Mouse (Mus musculus): ENCODE results near the gene Herc3. TPM values are rescaled to one million over a fixed set of nuclear protein-coding genes. Genes with fewer than 3 reads are reported as not detected.

The Herc3 gene
- polyA plus RNA-seq, 1 experiment from 2014 or later: 30.4 TPM

- DNase-seq: no peak
- no peak overlapping the region for H3K4me3 ChIP-seq (replicated peaks; ENCODE audit: low read depth, low read length)
- 77% methylated on average over 5 of the region's 5 CpGs for whole genome bisulfite sequencing
- no peak overlapping the region for H3K9ac ChIP-seq (replicated peaks; ENCODE audit: low read length)
- no peaks in the 10 kb centered on the region for H3K4me1 ChIP-seq (ENCODE audit: control insufficient read depth, insufficient read depth, low read length)
- ATAC-seq (ENCODE audit: low FRiP score, low TSS enrichment): no peak
- H3K36me3 ChIP-seq (ENCODE audit: control insufficient read depth, insufficient read depth, low read length): peaks cover 5% of the 10 kb centered on the region; the same call in 1 of the 2 replicates
- no peaks in the 10 kb centered on the region for H3K9me3 ChIP-seq (ENCODE audit: control insufficient read depth, low read length)
- no peaks in the 10 kb centered on the region for H3K27me3 ChIP-seq (ENCODE audit: control insufficient read depth, insufficient read depth, low read length)
- H3K4me2 ChIP-seq (ENCODE audit: low read length): no peak overlapping the region
- H3K27ac ChIP-seq (replicated peaks; ENCODE audit: low read depth, low read length): no peak overlapping the region
These were observed 82.7 kb downstream of the Herc3 start for GRCm38 (mm10) chr6:58913971-58914370.

- Histone ChIP-seq H3K27me3 (ENCODE audit: control insufficient read depth, insufficient read depth, low read length) (no peaks in the 10 kb centered on the region), H3K4me2 (ENCODE audit: low read length) (no peak overlapping the region), H3K27ac (replicated peaks; ENCODE audit: low read depth, low read length) (no peak overlapping the region), H3K4me1 (ENCODE audit: control insufficient read depth, insufficient read depth, low read length) (no peaks in the 10 kb centered on the region), H3K4me3 (replicated peaks; ENCODE audit: low read depth, low read length) (no peak overlapping the region), H3K36me3 (ENCODE audit: control insufficient read depth, insufficient read depth, low read length) (peaks cover 5% of the 10 kb centered on the region; the same call in 1 of the 2 replicates), H3K9ac (replicated peaks; ENCODE audit: low read length) (no peak overlapping the region), H3K9me3 (ENCODE audit: control insufficient read depth, low read length) (no peaks in the 10 kb centered on the region)
- DNase-seq (no peak), ATAC-seq (ENCODE audit: low FRiP score, low TSS enrichment) (no peak)
- WGBS: 92% methylated on average over 5 of the region's 5 CpGs
These were observed 85.2 kb downstream of the Herc3 start for GRCm38 (mm10) chr6:58916498-58916897.

GRCm38 (mm10) chr6:58920735-58921134 is 89.5 kb downstream of the Herc3 start:
- Histone ChIP-seq H3K27ac (replicated peaks; ENCODE audit: low read depth, low read length) (no peak overlapping the region), H3K9ac (replicated peaks; ENCODE audit: low read length) (no peak overlapping the region), H3K4me2 (ENCODE audit: low read length) (no peak overlapping the region), H3K36me3 (ENCODE audit: control insufficient read depth, insufficient read depth, low read length) (peaks cover 5% of the 10 kb centered on the region; the same call in 1 of the 2 replicates), H3K9me3 (ENCODE audit: control insufficient read depth, low read length) (no peaks in the 10 kb centered on the region), H3K27me3 (ENCODE audit: control insufficient read depth, insufficient read depth, low read length) (no peaks in the 10 kb centered on the region), H3K4me3 (replicated peaks; ENCODE audit: low read depth, low read length) (no peak overlapping the region), H3K4me1 (ENCODE audit: control insufficient read depth, insufficient read depth, low read length) (no peaks in the 10 kb centered on the region)
- no peak for ATAC-seq (ENCODE audit: low FRiP score, low TSS enrichment)
- 80% methylated on average over 6 of the region's 6 CpGs for WGBS
- DNase-seq: no peak

- H3K9me3 ChIP-seq (ENCODE audit: control insufficient read depth, low read length): no peaks in the 10 kb centered on the region
- H3K4me3 ChIP-seq (replicated peaks; ENCODE audit: low read depth, low read length): no peak overlapping the region
- H3K4me1 ChIP-seq (ENCODE audit: control insufficient read depth, insufficient read depth, low read length): no peaks in the 10 kb centered on the region
- H3K9ac ChIP-seq (replicated peaks; ENCODE audit: low read length): no peak overlapping the region
- WGBS: 48% methylated on average over 3 of the region's 3 CpGs
- no peaks in the 10 kb centered on the region for H3K27me3 ChIP-seq (ENCODE audit: control insufficient read depth, insufficient read depth, low read length)
- no peak overlapping the region for H3K4me2 ChIP-seq (ENCODE audit: low read length)
- H3K27ac ChIP-seq (replicated peaks; ENCODE audit: low read depth, low read length): no peak overlapping the region
- ATAC-seq (ENCODE audit: low FRiP score, low TSS enrichment) (no peak; the same call in 1 of the 2 replicates), DNase-seq (peak; percentile 65)
- H3K36me3 ChIP-seq (ENCODE audit: control insufficient read depth, insufficient read depth, low read length): peaks cover 5% of the 10 kb centered on the region; the same call in 1 of the 2 replicates
These were observed 90.4 kb downstream of the Herc3 start for GRCm38 (mm10) chr6:58921623-58922022.

- Histone ChIP-seq H3K9ac (replicated peaks; ENCODE audit: low read length) (no peak overlapping the region), H3K27me3 (ENCODE audit: control insufficient read depth, insufficient read depth, low read length) (no peaks in the 10 kb centered on the region), H3K4me3 (replicated peaks; ENCODE audit: low read depth, low read length) (no peak overlapping the region), H3K36me3 (ENCODE audit: control insufficient read depth, insufficient read depth, low read length) (peaks cover 5% of the 10 kb centered on the region; the same call in 1 of the 2 replicates), H3K27ac (replicated peaks; ENCODE audit: low read depth, low read length) (no peak overlapping the region), H3K9me3 (ENCODE audit: control insufficient read depth, low read length) (no peaks in the 10 kb centered on the region), H3K4me2 (ENCODE audit: low read length) (no peak overlapping the region), H3K4me1 (ENCODE audit: control insufficient read depth, insufficient read depth, low read length) (no peaks in the 10 kb centered on the region; the same call in 1 of the 2 replicates)
- no peak for DNase-seq
- no peak for ATAC-seq (ENCODE audit: low FRiP score, low TSS enrichment)
- WGBS: 92% methylated on average over 5 of the region's 5 CpGs
These were observed 91.2 kb downstream of the Herc3 start for GRCm38 (mm10) chr6:58922511-58922910.

GRCm38 (mm10) chr6:58927881-58928280 is 96.6 kb downstream of the Herc3 start:
- WGBS: 51% methylated on average over 2 of the region's 2 CpGs
- no peak for DNase-seq
- no peaks in the 10 kb centered on the region for H3K27me3 ChIP-seq (ENCODE audit: control insufficient read depth, insufficient read depth, low read length)

GRCm38 (mm10) chr6:58929911-58930431 is 98.7 kb downstream of the Herc3 start:
- H3K9me3 ChIP-seq (ENCODE audit: control insufficient read depth, low read length): no peaks in the 10 kb centered on the region
- WGBS: 91% methylated on average over 9 of the region's 9 CpGs
- H3K4me3 ChIP-seq (replicated peaks; ENCODE audit: low read depth, low read length): no peak overlapping the region
- peaks cover 24% of the 10 kb centered on the region for H3K4me1 ChIP-seq (ENCODE audit: control insufficient read depth, insufficient read depth, low read length)
- no peaks in the 10 kb centered on the region for H3K36me3 ChIP-seq (ENCODE audit: control insufficient read depth, insufficient read depth, low read length)
- no peak overlapping the region for H3K4me2 ChIP-seq (ENCODE audit: low read length)
- no peak overlapping the region for H3K27ac ChIP-seq (replicated peaks; ENCODE audit: low read depth, low read length)
- DNase-seq (no peak), ATAC-seq (ENCODE audit: low FRiP score, low TSS enrichment) (no peak)
- H3K9ac ChIP-seq (replicated peaks; ENCODE audit: low read length): no peak overlapping the region
- no peaks in the 10 kb centered on the region for H3K27me3 ChIP-seq (ENCODE audit: control insufficient read depth, insufficient read depth, low read length)

More at GRCm38 (mm10) chr6:58927881-58928280, 96.6 kb downstream of the Herc3 start:
- Histone ChIP-seq H3K27ac (replicated peaks; ENCODE audit: low read depth, low read length) (no peak overlapping the region), H3K9ac (replicated peaks; ENCODE audit: low read length) (no peak overlapping the region), H3K4me3 (replicated peaks; ENCODE audit: low read depth, low read length) (no peak overlapping the region), H3K36me3 (ENCODE audit: control insufficient read depth, insufficient read depth, low read length) (no peaks in the 10 kb centered on the region), H3K4me1 (ENCODE audit: control insufficient read depth, insufficient read depth, low read length) (peaks cover 8% of the 10 kb centered on the region), H3K9me3 (ENCODE audit: control insufficient read depth, low read length) (no peaks in the 10 kb centered on the region), H3K4me2 (ENCODE audit: low read length) (no peak overlapping the region)
- no peak for ATAC-seq (ENCODE audit: low FRiP score, low TSS enrichment)

GRCm38 (mm10) chr6:58931149-58931548 is 99.9 kb downstream of the Herc3 start:
- no peak for ATAC-seq (ENCODE audit: low FRiP score, low TSS enrichment)
- no peak overlapping the region for H3K4me3 ChIP-seq (replicated peaks; ENCODE audit: low read depth, low read length)
- H3K36me3 ChIP-seq (ENCODE audit: control insufficient read depth, insufficient read depth, low read length): no peaks in the 10 kb centered on the region
- peaks cover 30% of the 10 kb centered on the region for H3K4me1 ChIP-seq (ENCODE audit: control insufficient read depth, insufficient read depth, low read length)
- DNase-seq: no peak
- no peaks in the 10 kb centered on the region for H3K9me3 ChIP-seq (ENCODE audit: control insufficient read depth, low read length)
- no peak overlapping the region for H3K9ac ChIP-seq (replicated peaks; ENCODE audit: low read length)
- H3K27ac ChIP-seq (replicated peaks; ENCODE audit: low read depth, low read length): no peak overlapping the region
- H3K4me2 ChIP-seq (ENCODE audit: low read length): no peak overlapping the region
- H3K27me3 ChIP-seq (ENCODE audit: control insufficient read depth, insufficient read depth, low read length): no peaks in the 10 kb centered on the region
- 35% methylated on average over 4 of the region's 4 CpGs for WGBS

- DNase-seq (peak; percentile 61), ATAC-seq (ENCODE audit: low FRiP score, low TSS enrichment) (peak; percentile 44)
- Histone ChIP-seq H3K36me3 (ENCODE audit: control insufficient read depth, insufficient read depth, low read length) (no peaks in the 10 kb centered on the region), H3K4me2 (ENCODE audit: low read length) (peak overlapping the region; percentile 36), H3K9ac (replicated peaks; ENCODE audit: low read length) (no peak overlapping the region), H3K4me3 (replicated peaks; ENCODE audit: low read depth, low read length) (no peak overlapping the region), H3K27ac (replicated peaks; ENCODE audit: low read depth, low read length) (peak overlapping the region; percentile 89), H3K4me1 (ENCODE audit: control insufficient read depth, insufficient read depth, low read length) (peaks cover 30% of the 10 kb centered on the region), H3K27me3 (ENCODE audit: control insufficient read depth, insufficient read depth, low read length) (no peaks in the 10 kb centered on the region), H3K9me3 (ENCODE audit: control insufficient read depth, low read length) (no peaks in the 10 kb centered on the region)
- WGBS: 45% methylated on average over 12 of the region's 12 CpGs
These were observed 101.4 kb downstream of the Herc3 start for GRCm38 (mm10) chr6:58932515-58933188.

All from midbrain, embryonic 14.5 days (tissue).